Mouse (Mus musculus) heart, adult 2 months (tissue): ENCODE measurements around the gene Stxbp1.

Experiments
- CTCF ChIP-seq: fragments of 200-600 bp; IDR thresholded peaks from 2 replicates; pipeline ENCODE4 v1.8.1; 2022; ENCODE audit warnings: antibody characterized with exemption, mild to moderate bottlenecking, moderate library complexity
- POLR2A ChIP-seq: fragments of 200-500 bp; IDR thresholded peaks from 2 replicates; pipeline ENCODE4 v1.6.1; 2011; ENCODE audit warnings: mild to moderate bottlenecking, low read depth, low read length, control low read depth; ENCODE audit not compliant: insufficient read depth

DNA sequence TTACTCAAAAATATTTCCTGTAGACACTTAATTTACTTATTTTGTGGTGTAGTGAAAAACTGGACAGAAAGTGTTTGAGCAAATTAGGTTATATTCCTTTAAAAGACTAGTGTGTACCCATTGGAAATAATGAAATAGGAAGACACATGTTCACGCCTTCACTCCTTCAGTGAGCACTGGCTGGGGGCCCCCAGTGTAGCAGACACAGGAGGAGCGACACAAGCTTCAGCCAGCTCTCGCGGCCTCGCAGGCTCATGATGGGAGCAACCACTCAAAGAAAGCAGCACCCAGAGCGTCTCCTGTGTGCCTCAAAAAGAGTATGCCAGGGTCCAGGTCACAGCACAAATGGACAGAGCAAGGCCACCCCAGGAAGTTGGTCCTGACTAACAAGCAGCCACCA lies 21.2 kb downstream of the Stxbp1 start:
- TF ChIP-seq POLR2A, result no peak
- no peak for TF ChIP-seq CTCF
